Mouse (Mus musculus) urinary bladder, postnatal 36 days (tissue): ENCODE measurements around the gene Hs3st3a1.

ENCODE experiments used
- DNase-seq, 2 experiments: peaks; one replicate each; pipeline ENCODE4 v3.0.0; 2022; ENCODE audit warnings: low spot score in 2 of 2, mixed read lengths in 1 of 2

Hs3st3a1 gene

GRCm38 (mm10) chr11:64558282-64558681 lies 123.2 kb downstream of the Hs3st3a1 start:
- DNase-seq = no peak

GRCm38 (mm10) chr11:64559388-64559787 lies 124.3 kb downstream of the Hs3st3a1 start:
- DNase-seq = no peak

GRCm38 (mm10) chr11:64560471-64560870 lies 125.3 kb downstream of the Hs3st3a1 start:
- DNase-seq = no peak

GRCm38 (mm10) chr11:64562771-64563170 lies 127.6 kb downstream of the Hs3st3a1 start:
- DNase-seq = no peak
